Mouse (Mus musculus) urinary bladder, postnatal 4 days (tissue): ENCODE measurements at regions not wholly inside any gene's neighbourhood (a gene's known extent, or its start where the extent isn't known, plus 50 kb on each side); places are given as distances from the start of the nearest gene placed in this dataset.

Experiments
- DNase-seq, 2 experiments: peaks; one replicate each; pipeline ENCODE4 v3.0.0; 2021 to 2022; ENCODE audit warnings: low spot score in 2 of 2

DNA sequence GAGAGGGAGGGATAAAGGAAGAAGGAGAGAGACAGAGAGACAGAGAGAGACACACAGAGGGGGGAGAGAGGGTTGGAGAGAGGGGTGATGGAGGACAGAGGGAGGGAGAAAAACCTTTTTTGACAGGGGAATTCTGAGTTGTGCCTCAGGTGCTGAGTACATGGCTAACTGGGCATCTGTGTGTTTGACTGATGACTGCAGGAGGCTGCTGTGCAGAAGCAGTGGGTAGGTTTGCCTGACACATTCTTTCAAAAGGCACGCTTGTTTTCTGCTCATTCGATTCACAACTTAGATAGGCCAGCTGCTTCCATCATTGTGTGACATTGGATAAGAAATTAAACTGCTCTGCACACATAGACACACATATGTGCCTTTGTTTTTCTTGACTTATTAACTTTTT, 150.7 kb upstream of the Rgmb start:
- DNase-seq, result no peak

DNA sequence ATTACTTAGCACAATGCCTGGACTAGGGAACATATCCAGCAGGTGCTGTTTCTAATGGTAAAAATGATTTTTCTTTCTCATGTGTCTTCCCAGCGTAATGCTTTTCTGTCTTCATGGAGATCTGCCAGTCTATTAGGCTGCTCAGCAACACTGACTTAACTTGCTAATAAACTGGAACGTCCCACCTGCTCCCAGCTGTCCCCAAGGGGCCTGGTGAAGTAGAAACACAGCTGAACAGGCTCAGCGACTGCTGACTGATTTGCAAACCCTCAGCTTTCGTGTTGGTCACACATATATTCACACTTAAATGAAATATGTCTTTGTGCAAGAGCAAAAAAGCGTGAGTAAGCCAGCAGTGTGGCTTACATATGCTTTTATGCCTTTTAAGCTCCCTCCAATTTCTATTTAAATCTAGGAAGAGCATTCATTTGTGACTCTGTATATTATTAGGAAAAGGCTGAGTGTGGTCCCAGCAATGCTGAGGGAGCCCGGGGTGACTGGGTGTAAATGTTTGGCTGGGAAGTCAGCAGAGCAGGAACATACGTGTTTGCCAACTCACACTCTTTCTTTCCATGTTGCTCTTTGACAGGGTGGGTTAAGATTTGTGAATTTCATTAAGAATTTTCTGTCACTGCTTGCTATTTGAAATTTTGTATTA, 146.7 kb upstream of the Rgmb start:
- no peak for DNase-seq

DNA sequence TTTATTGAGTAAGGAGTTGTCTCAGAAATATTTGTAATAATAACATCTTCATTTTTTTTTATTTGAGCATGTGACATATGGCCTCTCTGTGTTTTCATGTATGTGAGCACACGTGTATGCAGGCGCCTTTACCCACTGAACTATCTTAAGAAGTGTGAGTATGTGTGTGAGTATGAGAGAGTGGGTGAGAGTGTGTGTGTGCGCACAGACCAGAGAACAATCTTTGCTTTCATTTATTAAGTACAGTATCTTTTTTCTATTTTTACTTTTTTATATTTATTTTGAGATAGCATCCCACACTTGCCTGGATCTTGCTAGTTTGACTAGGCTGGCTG, 140.5 kb upstream of the Rgmb start:
- no peak for DNase-seq

DNA sequence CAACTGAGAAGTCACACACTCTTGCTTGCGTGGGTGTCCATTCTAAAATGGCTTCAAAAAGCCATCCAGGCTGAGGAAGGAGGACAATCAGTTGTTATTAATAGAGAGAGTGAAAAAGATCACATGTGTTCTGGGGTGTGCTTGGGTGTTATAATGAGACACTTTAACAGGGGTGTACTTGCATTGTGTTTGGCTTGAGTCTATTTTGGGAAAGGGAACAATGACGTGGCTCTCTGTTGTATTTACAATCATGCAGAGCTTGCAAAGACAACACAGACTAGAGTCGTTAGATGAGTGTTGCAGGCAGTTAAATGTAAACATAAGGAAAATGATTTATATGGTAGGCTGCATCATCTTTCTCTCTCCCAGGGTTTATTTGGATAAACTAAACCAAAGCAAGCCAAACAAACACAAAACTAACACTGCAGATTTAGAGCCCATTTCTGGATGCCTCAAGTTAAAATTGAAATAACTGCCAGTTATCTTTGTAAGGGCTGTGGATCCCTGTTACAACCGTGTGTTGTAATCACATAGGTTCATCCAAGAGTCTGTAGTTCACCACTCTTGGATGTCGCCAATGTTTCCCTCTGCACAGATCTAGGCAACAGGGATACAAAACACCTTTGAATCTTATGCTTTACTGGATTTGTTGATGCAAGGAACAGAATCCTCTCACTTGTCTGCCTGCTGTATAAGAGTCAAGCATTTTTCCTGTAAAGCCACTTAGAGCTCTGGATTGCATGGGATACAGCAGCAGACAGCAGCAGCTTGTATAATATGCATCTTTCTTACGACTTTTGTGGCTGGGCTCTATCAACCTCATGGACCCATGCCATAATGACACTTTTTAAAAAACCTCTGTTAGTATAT, 139.9 kb upstream of the Rgmb start:
- no peak for DNase-seq

- DNase-seq, result no peak
Measured at GRCm38 (mm10) chr17:15968331-15968730, 137.5 kb upstream of the Rgmb start.

DNA sequence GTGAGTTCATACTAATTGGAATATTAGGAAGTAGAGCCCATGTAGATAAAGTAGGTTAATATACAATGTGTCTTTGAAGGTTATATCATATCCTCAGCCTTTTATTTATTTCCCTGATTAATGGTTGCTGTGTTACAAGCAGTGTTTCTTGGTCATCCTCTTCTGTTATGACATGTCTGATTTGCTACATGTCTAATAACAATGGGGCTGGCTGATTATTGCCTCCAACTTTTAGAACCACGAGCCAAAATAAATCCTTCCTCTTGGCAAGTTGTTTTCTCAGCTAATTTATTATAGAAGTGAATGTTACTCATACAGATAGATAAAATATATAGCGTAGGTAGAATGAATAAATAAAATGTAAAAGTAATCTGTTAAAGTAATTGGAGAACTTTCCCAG, 124.8 kb upstream of the Rgmb start:
- DNase-seq, result no peak

GRCm38 (mm10) chr17:15951641-15952040, 120.8 kb upstream of the Rgmb start:
- no peak for DNase-seq

GRCm38 (mm10) chr17:15949753-15950152, 118.9 kb upstream of the Rgmb start:
- DNase-seq, result no peak

DNA sequence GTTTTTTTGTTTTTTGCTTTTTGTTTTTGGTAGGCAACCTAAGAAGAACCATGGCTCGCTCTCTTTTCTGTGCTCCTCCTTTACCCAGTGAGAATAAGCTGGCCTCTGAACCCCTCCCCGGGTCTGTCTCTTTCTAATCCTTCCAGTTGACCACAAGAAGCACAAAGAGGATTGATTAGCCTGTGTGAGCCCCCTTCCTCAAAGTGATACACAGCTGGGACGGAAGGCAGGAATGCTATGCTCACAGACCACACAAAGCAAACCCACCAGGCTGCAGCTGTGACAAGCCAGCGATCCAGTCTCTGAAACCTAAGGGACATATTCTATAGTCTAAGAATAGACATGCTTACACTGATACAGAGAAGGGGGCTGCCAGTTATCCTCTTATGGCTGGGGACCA, 111.5 kb upstream of the Rgmb start:
- DNase-seq, result no peak

GRCm38 (mm10) chr17:15918609-15919008, 87.8 kb upstream of the Rgmb start:
- no peak for DNase-seq

DNA sequence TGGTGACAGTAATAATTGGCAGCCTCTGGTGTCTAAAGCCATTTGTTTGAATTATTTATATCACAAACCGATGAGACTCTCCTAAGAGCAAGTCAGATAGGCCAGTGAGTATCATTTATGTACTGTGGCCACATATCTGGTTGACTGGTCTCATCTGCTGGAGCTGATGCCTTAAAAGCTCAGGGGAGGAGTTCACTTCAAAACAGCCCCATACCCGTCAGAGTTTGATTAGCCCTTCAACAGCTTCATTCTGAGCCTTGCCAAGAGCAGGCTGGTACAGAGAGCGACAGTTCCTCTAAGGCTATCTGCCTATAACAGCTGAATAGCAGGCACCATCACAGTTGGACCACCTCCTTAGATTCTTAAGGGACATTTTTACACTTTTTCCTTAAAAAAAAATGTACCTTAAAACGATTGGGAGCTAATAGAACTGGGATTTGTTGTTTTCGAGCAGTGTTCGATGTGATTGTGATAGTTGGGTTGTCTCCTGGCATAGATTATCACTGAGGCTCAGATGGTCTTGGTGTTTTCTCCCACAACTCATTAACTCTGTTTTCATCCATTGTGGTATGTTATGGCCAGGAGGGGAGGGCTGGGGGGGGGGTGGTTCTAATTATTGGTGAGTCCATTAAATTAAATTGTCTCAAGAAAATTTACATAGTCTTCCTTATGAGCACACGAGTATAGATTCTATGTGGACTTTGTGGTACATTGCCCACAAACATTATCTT, 68.0 kb upstream of the Rgmb start:
- DNase-seq, result no peak

GRCm38 (mm10) chr17:15895968-15896367, 65.1 kb upstream of the Rgmb start:
- no peak for DNase-seq

GRCm38 (mm10) chr17:15891896-15892675, 61.2 kb upstream of the Rgmb start:
- no peak for DNase-seq

DNA sequence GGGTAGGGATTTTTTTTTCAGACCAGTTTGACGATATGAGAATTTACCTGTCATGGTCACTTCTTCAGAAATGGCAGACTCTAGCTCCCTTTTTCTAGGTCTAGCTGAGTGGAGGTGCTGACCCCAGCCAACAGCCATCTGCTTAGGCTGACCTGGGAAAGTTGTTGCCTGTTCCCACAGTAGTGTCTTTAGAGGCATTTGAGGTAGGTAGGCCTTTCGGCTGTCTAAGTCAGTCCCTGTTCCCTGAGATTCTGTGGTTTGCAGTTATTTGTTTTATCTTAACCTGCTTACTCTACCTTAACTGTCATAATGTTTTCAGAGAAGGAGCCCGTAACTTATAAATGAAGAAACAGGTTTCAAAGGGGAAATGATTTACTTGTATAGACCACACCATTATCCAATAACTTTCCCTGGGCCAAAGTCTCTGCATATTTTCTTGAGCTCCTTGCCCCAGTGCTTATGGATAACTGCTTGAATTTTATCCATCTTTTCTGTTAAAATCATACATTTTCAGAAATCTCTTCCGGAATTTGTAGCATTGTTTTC, 59.8 kb upstream of the Rgmb start:
- DNase-seq, result no peak

DNA sequence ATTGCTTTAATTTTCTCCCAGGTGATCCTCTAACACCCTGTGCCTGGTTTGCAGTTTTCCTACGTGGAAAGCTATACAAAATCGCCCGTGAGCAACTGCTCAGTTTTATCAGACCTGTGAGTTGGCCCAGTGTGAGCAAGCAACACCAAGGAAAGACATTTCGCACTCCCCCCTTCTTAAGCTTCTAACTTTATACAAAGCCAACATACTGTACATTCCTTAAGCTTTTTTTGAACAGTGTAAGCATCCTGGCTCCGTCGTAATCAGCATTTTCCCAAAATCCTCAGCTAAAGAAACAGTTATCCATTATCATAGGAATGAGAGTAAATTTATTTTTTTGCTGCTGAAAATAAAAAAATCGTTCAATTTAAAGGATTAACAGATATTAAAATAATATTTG, 52.0 kb upstream of the Rgmb start:
- DNase-seq, result no peak

DNA sequence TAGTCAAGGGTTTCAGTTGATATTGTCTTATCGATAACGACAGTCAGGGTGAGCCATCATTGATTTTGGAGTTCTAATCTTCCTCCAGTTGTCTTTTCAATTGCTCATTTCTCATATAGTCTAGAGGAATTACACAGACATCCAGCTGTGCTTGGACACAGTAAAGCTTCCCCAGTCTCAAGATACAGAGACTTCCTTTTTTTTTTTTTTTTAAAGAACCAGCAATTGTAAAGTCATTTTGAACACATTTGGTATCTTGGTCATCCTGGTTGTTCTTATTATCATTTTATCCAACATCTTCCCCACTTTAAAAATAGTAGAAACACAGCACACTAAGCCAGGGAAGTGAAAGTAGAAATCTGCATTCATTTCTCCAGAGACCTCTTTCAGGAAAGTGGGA, 51.4 kb upstream of the Rgmb start:
- DNase-seq, result no peak
